Mouse (Mus musculus) layer of hippocampus, postnatal 10 days (tissue): ENCODE measurements at regions not wholly inside any gene's neighbourhood (a gene's known extent, or its start where the extent isn't known, plus 50 kb on each side); places are given as distances from the start of the nearest gene placed in this dataset.

ENCODE experiments used
- DNase-seq, 2 experiments: peaks; one replicate each; pipeline ENCODE4 v3.0.0; 2021; ENCODE audit warnings: low spot score in 2 of 2

DNA sequence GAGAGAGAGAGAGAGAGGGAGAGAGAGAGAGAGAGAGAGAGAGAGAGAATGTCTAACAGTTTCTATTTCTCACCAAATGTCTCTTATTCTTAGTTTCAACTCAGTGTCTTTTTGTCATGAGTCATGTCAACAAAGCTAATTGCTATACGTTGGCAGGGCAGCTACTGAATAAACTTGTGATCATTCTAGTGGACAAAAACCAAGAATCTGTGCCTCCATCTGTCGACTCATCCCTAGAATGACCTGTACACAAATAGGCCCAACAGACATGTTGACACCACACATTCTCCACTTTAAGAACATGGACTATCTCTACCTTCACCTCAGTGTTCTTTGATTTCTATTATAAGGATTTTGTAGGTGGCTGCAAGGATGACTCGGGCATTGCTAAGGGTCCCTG lies 556.5 kb downstream of the Pcdh18 start:
- DNase-seq, result no peak

- peak; percentile 4 to 16 for DNase-seq
Measured at GRCm38 (mm10) chr3:49185555-49185954, 571.6 kb downstream of the Pcdh18 start.
